Mouse (Mus musculus) kidney, adult 2 months (tissue): ENCODE measurements around the gene AI837181.

Experiments
- CTCF ChIP-seq: fragments of 200-500 bp; conservative IDR thresholded peaks from 2 replicates; pipeline ENCODE4 v1.5.1; 2011; ENCODE audit warnings: low read depth, mild to moderate bottlenecking, control low read depth, low read length, moderate library complexity, mixed read lengths; ENCODE audit not compliant: insufficient read depth, insufficient read length
- POLR2A ChIP-seq: fragments of 200-500 bp; IDR thresholded peaks from one replicate; pipeline ENCODE4 v1.6.1; 2011; ENCODE audit warnings: low read depth, low read length, control low read depth

GRCm38 (mm10) chr19:5431911-5432464, 7.0 kb downstream of the AI837181 start:
- no peak for TF ChIP-seq POLR2A
- no peak for TF ChIP-seq CTCF
